Mouse (Mus musculus) neural tube, embryonic 12.5 days (tissue): Measurements from ENCODE around the gene Ubxn7. TPM values are rescaled to one million over a fixed set of nuclear protein-coding genes. Genes with fewer than 3 reads are reported as not detected.

ENCODE experiments used
- polyA plus RNA-seq: library from polyadenylated mRNA; unstranded; fragments of >200 nt; fragmentation: Nextera tagmentation; extraction: Ambion mirVana; gene quantifications from 2 replicates; pipeline ENCODE4 v1.2.1, GENCODE M21; 2016

Ubxn7 gene
- polyA plus RNA-seq, 1 experiment from 2014 or later = 29.3 TPM

Other genes starting within 250 kb of the Ubxn7 start
- gene Pigx, start 232.5 kb upstream of the Ubxn7 start, polyA plus RNA-seq = 121 and 136 TPM in 2 replicates
- gene Cep19, start 232.5 kb upstream of the Ubxn7 start, polyA plus RNA-seq = 43.5 and 45.7 TPM in 2 replicates
- 6.7 and 9.0 TPM in 2 replicates for gene Nrros, start 166.7 kb upstream of the Ubxn7 start, polyA plus RNA-seq
- gene Bex6, start 152.4 kb upstream of the Ubxn7 start, polyA plus RNA-seq = not detected in 2 replicates
- gene Fbxo45, start 85.1 kb upstream of the Ubxn7 start, polyA plus RNA-seq = 28.1 and 31.0 TPM in 2 replicates
- gene Wdr53, start 85.0 kb upstream of the Ubxn7 start, polyA plus RNA-seq = 16.2 and 16.3 TPM in 2 replicates
- not detected in 2 replicates for gene Smco1, start 60.8 kb upstream of the Ubxn7 start, polyA plus RNA-seq
- gene Rnf168, start 54.8 kb upstream of the Ubxn7 start, polyA plus RNA-seq = 27.2 and 31.9 TPM in 2 replicates
- not detected in 2 replicates for gene Tm4sf19, start 68.2 kb downstream of the Ubxn7 start, polyA plus RNA-seq
- 29.5 and 29.9 TPM in 2 replicates for gene Tctex1d2, start 87.4 kb downstream of the Ubxn7 start, polyA plus RNA-seq
- 41.1 and 42.2 TPM in 2 replicates for gene Pcyt1a, start 98.7 kb downstream of the Ubxn7 start, polyA plus RNA-seq
- gene Slc51a, start 155.6 kb downstream of the Ubxn7 start, polyA plus RNA-seq = 0.22 and 0.27 TPM in 2 replicates
- gene Zdhhc19, start 164.0 kb downstream of the Ubxn7 start, polyA plus RNA-seq = not detected in 2 replicates